Mouse (Mus musculus): ENCODE data around the gene Gm17949. TPM values are rescaled to one million over a fixed set of nuclear protein-coding genes. Genes with fewer than 3 reads are reported as not detected.

Gene Gm17949
- polyA plus RNA-seq, 1 experiment: 0.04 TPM

- H3ac ChIP-seq (ENCODE audit: control insufficient read depth, insufficient read length): no peak overlapping the region
- TF ChIP-seq TCF12 (IDR thresholded peaks at IDR 0.05; ENCODE audit: insufficient read depth, poor library complexity, severe bottlenecking) (no peak), E2F4 (IDR thresholded peaks at IDR 0.05; ENCODE audit: insufficient read depth) (no peak), SRF (IDR thresholded peaks at IDR 0.05; ENCODE audit: control insufficient read depth, insufficient read length, low read depth) (no peak), CEBPB (IDR thresholded peaks at IDR 0.05; ENCODE audit: insufficient read depth, poor library complexity, severe bottlenecking) (no peak), USF1 (IDR thresholded peaks at IDR 0.05; ENCODE audit: low read depth) (no peak), MYOG (IDR thresholded peaks at IDR 0.05; ENCODE audit: control insufficient read depth in 1 of 3, insufficient read depth in 1 of 3, insufficient read length in 2 of 3, low read depth in 2 of 3) (no peak), REST (IDR thresholded peaks at IDR 0.05; ENCODE audit: insufficient read depth, insufficient read length) (no peak), POLR2AphosphoS2 (IDR thresholded peaks at IDR 0.05; ENCODE audit: insufficient read length, low read depth) (no peak), MAX (IDR thresholded peaks at IDR 0.05; ENCODE audit: low read depth) (no peak), TCF3 (IDR thresholded peaks at IDR 0.05; ENCODE audit: insufficient read length, low read depth) (no peak), MYOD1 (IDR thresholded peaks at IDR 0.05; ENCODE audit: control insufficient read depth in 1 of 3, insufficient read length in 2 of 3, low read depth in 2 of 3) (no peak), POLR2A (IDR thresholded peaks at IDR 0.05; ENCODE audit: insufficient read length, low read depth) (no peak)
These were observed 25.6 kb upstream of the Gm17949 start for GRCm38 (mm10) chr17:56985656-56986055.

GRCm38 (mm10) chr17:56986105-56986805, 25.0 kb upstream of the Gm17949 start:
- H3ac ChIP-seq (ENCODE audit: control insufficient read depth, insufficient read length): no peak overlapping the region

More at GRCm38 (mm10) chr17:56985656-56986055, 25.6 kb upstream of the Gm17949 start:
- H3K4me3 ChIP-seq: no peak overlapping the region
- peaks cover 12% of the 10 kb centered on the region for H3K27me3 ChIP-seq (ENCODE audit: control insufficient read depth, insufficient read depth, insufficient read length)
- H3K36me3 ChIP-seq (ENCODE audit: control insufficient read depth, insufficient read depth): no peaks in the 10 kb centered on the region
- peaks cover 5% of the 10 kb centered on the region for H3K79me2 ChIP-seq (ENCODE audit: control insufficient read depth, insufficient read depth)
- H3K4me2 ChIP-seq (ENCODE audit: low read depth): no peak overlapping the region

GRCm38 (mm10) chr17:56988441-56988840, 22.8 kb upstream of the Gm17949 start:
- no peaks in the 10 kb centered on the region for H3K27me3 ChIP-seq (ENCODE audit: control insufficient read depth, insufficient read depth, insufficient read length)
- TF ChIP-seq POLR2AphosphoS2 (IDR thresholded peaks at IDR 0.05; ENCODE audit: insufficient read length, low read depth): no peak
- no peak for TF ChIP-seq SRF (IDR thresholded peaks at IDR 0.05; ENCODE audit: control insufficient read depth, insufficient read length, low read depth)
- TF ChIP-seq POLR2A (IDR thresholded peaks at IDR 0.05; ENCODE audit: insufficient read length, low read depth): no peak
- no peak for TF ChIP-seq CEBPB (IDR thresholded peaks at IDR 0.05; ENCODE audit: insufficient read depth, poor library complexity, severe bottlenecking)
- TF ChIP-seq REST (IDR thresholded peaks at IDR 0.05; ENCODE audit: insufficient read depth, insufficient read length): no peak
- no peak for TF ChIP-seq MAX (IDR thresholded peaks at IDR 0.05; ENCODE audit: low read depth)

More at GRCm38 (mm10) chr17:56986105-56986805, 25.0 kb upstream of the Gm17949 start:
- H3K79me2 ChIP-seq (ENCODE audit: control insufficient read depth, insufficient read depth): peaks cover 11% of the 10 kb centered on the region
- H3K4me3 ChIP-seq: no peak overlapping the region
- no peak for TF ChIP-seq POLR2AphosphoS2 (IDR thresholded peaks at IDR 0.05; ENCODE audit: insufficient read length, low read depth)
- no peak for TF ChIP-seq TCF12 (IDR thresholded peaks at IDR 0.05; ENCODE audit: insufficient read depth, poor library complexity, severe bottlenecking)
- no peak for TF ChIP-seq SRF (IDR thresholded peaks at IDR 0.05; ENCODE audit: control insufficient read depth, insufficient read length, low read depth)
- no peaks in the 10 kb centered on the region for H3K36me3 ChIP-seq (ENCODE audit: control insufficient read depth, insufficient read depth)
- no peak overlapping the region for H3K4me2 ChIP-seq (ENCODE audit: low read depth)
- H3K27me3 ChIP-seq (ENCODE audit: control insufficient read depth, insufficient read depth, insufficient read length): peaks cover 8% of the 10 kb centered on the region

GRCm38 (mm10) chr17:56988921-56989430, 22.3 kb upstream of the Gm17949 start:
- Histone ChIP-seq H3K79me2 (ENCODE audit: control insufficient read depth, insufficient read depth) (peaks cover 18% of the 10 kb centered on the region), H3K27me3 (ENCODE audit: control insufficient read depth, insufficient read depth, insufficient read length) (no peaks in the 10 kb centered on the region), H3K4me3 (peak overlapping the region; percentile 96), H3K4me2 (ENCODE audit: low read depth) (peak overlapping the region; percentile 99), H3K36me3 (ENCODE audit: control insufficient read depth, insufficient read depth) (peaks cover 4% of the 10 kb centered on the region), H3ac (ENCODE audit: control insufficient read depth, insufficient read length) (no peak overlapping the region)
- TF ChIP-seq E2F4 (IDR thresholded peaks at IDR 0.05; ENCODE audit: insufficient read depth) (no peak), MYOG (IDR thresholded peaks at IDR 0.05; ENCODE audit: control insufficient read depth in 1 of 3, insufficient read depth in 1 of 3, insufficient read length in 2 of 3, low read depth in 2 of 3) (no peak), POLR2A (IDR thresholded peaks at IDR 0.05; ENCODE audit: insufficient read length, low read depth) (no peak), TCF3 (IDR thresholded peaks at IDR 0.05; ENCODE audit: insufficient read length, low read depth) (no peak), CEBPB (IDR thresholded peaks at IDR 0.05; ENCODE audit: insufficient read depth, poor library complexity, severe bottlenecking) (no peak), SRF (IDR thresholded peaks at IDR 0.05; ENCODE audit: control insufficient read depth, insufficient read length, low read depth) (no peak), TCF12 (IDR thresholded peaks at IDR 0.05; ENCODE audit: insufficient read depth, poor library complexity, severe bottlenecking) (no peak), MYOD1 (IDR thresholded peaks at IDR 0.05; ENCODE audit: control insufficient read depth in 1 of 3, insufficient read length in 2 of 3, low read depth in 2 of 3) (no peak), REST (IDR thresholded peaks at IDR 0.05; ENCODE audit: insufficient read depth, insufficient read length) (no peak), USF1 (IDR thresholded peaks at IDR 0.05; ENCODE audit: low read depth) (no peak), MAX (IDR thresholded peaks at IDR 0.05; ENCODE audit: low read depth) (no peak), POLR2AphosphoS2 (IDR thresholded peaks at IDR 0.05; ENCODE audit: insufficient read length, low read depth) (no peak)

More at GRCm38 (mm10) chr17:56988441-56988840, 22.8 kb upstream of the Gm17949 start:
- Histone ChIP-seq H3ac (ENCODE audit: control insufficient read depth, insufficient read length) (no peak overlapping the region), H3K79me2 (ENCODE audit: control insufficient read depth, insufficient read depth) (peaks cover 18% of the 10 kb centered on the region), H3K4me3 (no peak overlapping the region), H3K36me3 (ENCODE audit: control insufficient read depth, insufficient read depth) (no peaks in the 10 kb centered on the region), H3K4me2 (ENCODE audit: low read depth) (no peak overlapping the region)
